In genomic region chr6:12125031-12125803, GRCm38 (mm10) we compare ENCODE assay signal across 8 mouse cellular contexts.
DNase-seq lines count a peak whose midpoint lies in the region; ATAC-seq and TF ChIP-seq lines count a peak whose summit lies in the region.

No protein-coding gene starts in this region.

- no peaks in the 10 kb centered on the region for H3K27me3 ChIP-seq in embryonic facial prominence, embryonic 13.5 days
- no peaks in the 10 kb centered on the region for H3K27me3 ChIP-seq in neural tube, embryonic 14.5 days (ENCODE audit: control insufficient read depth, insufficient read depth, low read length)

- H3K4me1 ChIP-seq in embryonic facial prominence, embryonic 13.5 days = no peaks in the 10 kb centered on the region
- H3K4me1 ChIP-seq in lung, adult 2 months (ENCODE audit: control insufficient read depth, insufficient read depth, low read length) = 0 out of 2 replicates have a peak, but pooled peaks cover 2% of the 10 kb centered on the region
- no peaks in the 10 kb centered on the region for H3K4me1 ChIP-seq in neural tube, embryonic 14.5 days (ENCODE audit: control insufficient read depth, insufficient read depth, low read length)

- DNase-seq in adrenal gland, postnatal 25 days = peak; percentile 43
- peak; percentile 13 to 35 for DNase-seq in heart, postnatal 36 days
- DNase-seq in layer of hippocampus, adult 18-20 months (ENCODE audit: low spot score in 2 of 2) = peak; percentile 51 to 79
- DNase-seq in lung, adult 2 months = no peak
- DNase-seq in thymus, adult 18-20 months = peak; percentile 11 to 33

- 31% methylated on average over 17 of the region's 17 CpGs for WGBS in embryonic facial prominence, embryonic 13.5 days
- 18% methylated on average over 17 of the region's 17 CpGs for WGBS in lung, adult 2 months
- 29% methylated on average over 17 of the region's 17 CpGs for WGBS in neural tube, embryonic 14.5 days

- H3K9me3 ChIP-seq in embryonic facial prominence, embryonic 13.5 days = no peaks in the 10 kb centered on the region
- H3K9me3 ChIP-seq in neural tube, embryonic 14.5 days (ENCODE audit: control insufficient read depth, low read length) = no peaks in the 10 kb centered on the region

- no peak overlapping the region for H3K9ac ChIP-seq in embryonic facial prominence, embryonic 13.5 days
- 0 out of 2 replicates have a peak overlapping the region, but pooled peaks have one; percentile 4 for H3K9ac ChIP-seq in neural tube, embryonic 14.5 days (replicated peaks; ENCODE audit: low read depth, low read length)

- H3K4me3 ChIP-seq in embryonic facial prominence, embryonic 13.5 days = no peak overlapping the region
- H3K4me3 ChIP-seq in lung, adult 2 months (replicated peaks; ENCODE audit: extremely low read depth, low read depth, low read length) = no peak overlapping the region
- H3K4me3 ChIP-seq in neural tube, embryonic 14.5 days (ENCODE audit: low read depth, low read length) = no peak overlapping the region

- peak overlapping the region; percentile 40 for H3K4me2 ChIP-seq in embryonic facial prominence, embryonic 13.5 days
- no peak overlapping the region for H3K4me2 ChIP-seq in neural tube, embryonic 14.5 days (ENCODE audit: low read depth, low read length)

- intact Hi-C loops in heart, postnatal 36 days (cut with DNase I) = no loop called here

- H3K36me3 ChIP-seq in embryonic facial prominence, embryonic 13.5 days = no peaks in the 10 kb centered on the region
- H3K36me3 ChIP-seq in neural tube, embryonic 14.5 days (ENCODE audit: control insufficient read depth, insufficient read depth, low read length) = no peaks in the 10 kb centered on the region

- no peak overlapping the region for H3K27ac ChIP-seq in embryonic facial prominence, embryonic 13.5 days
- H3K27ac ChIP-seq in neural tube, embryonic 14.5 days (ENCODE audit: low read depth, low read length) = no peak overlapping the region

- peak; percentile 56 for TF ChIP-seq CTCF in lung, adult 2 months (IDR thresholded peaks at IDR 0.05; ENCODE audit: insufficient read depth, low read length)

- ATAC-seq in CD4-positive, CD25-positive, alpha-beta regulatory T cell, adult 4 months = peak; percentile 87
- ATAC-seq in embryonic facial prominence, embryonic 13.5 days (ENCODE audit: insufficient number of reproducible peaks, insufficient read depth, low FRiP score, low TSS enrichment, low read depth) = no peak
- ATAC-seq in neural tube, embryonic 14.5 days (ENCODE audit: low read depth) = peak; percentile 86

- no peak for TF ChIP-seq POLR2A in lung, adult 2 months (IDR thresholded peaks at IDR 0.05; ENCODE audit: borderline replicate concordance, extremely low read depth, low read depth, low read length)
